Mouse (Mus musculus): ENCODE measurements around the gene Crat. TPM values are rescaled to one million over a fixed set of nuclear protein-coding genes. Genes with fewer than 3 reads are reported as not detected.

Crat gene
- polyA plus RNA-seq (2014; fragmentation: Nextera tagmentation; extraction: Ambion mirVana) = 21.5 and 27.5 TPM in 2 replicates

DNA sequence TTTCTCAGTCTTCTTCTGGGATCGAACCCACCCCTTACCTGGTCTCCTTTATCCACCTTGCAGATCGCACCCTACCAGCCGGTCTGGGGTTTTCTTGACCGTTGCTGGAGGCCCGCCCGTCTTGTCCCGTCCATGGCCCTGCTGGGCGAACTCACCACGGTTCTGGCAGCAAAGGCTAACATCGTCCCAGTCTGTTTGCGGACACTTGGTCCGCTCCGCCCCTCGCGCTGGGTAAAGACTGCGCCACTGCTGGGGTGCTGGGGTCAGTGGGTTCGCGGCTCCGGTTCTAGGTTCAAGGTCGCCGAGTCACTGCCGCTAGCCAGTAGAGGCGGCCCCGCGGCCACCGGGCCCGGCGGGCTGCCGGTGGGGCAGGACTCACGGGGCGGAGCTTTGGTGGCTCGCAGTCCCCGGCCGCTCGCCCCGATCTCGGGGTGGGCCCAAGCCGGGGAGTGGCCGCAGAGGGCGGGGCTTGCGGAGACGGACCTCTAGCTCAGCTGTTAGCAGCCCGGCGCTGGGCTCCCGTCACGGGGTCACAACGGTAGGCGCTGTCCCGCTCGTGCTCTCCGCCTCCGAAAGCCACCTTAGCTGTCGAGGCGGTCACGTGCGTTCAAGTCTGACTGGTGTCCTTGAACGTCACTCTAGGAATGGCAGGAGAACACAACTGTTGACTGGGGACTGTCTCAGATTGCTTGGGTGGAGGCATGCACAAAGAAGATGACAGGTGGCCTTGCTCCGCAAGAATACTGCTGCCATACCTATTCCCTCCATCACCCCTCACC lies at the start of gene Crat:
TSS of gene Crat (minus strand) at position 657 of the 779 bp plus-strand sequence.
- Histone ChIP-seq H3K4me2 (replicated peaks; ENCODE audit: low read depth, low read length) (peak within 1 kb of the TSS; percentile 74), H3K9me3 (ENCODE audit: control insufficient read depth, low read length) (no peaks in the 10 kb centered on the region), H3K36me3 (ENCODE audit: control insufficient read depth, insufficient read depth, low read length) (no peaks in the 10 kb centered on the region), H3K27ac (ENCODE audit: low read depth, low read length) (peak within 1 kb of the TSS; percentile 96), H3K4me1 (replicated peaks; ENCODE audit: control insufficient read depth, insufficient read depth, low read length) (peaks cover 14% of the 10 kb centered on the region; the same call in 1 of the 2 replicates), H3K27me3 (ENCODE audit: control insufficient read depth, insufficient read depth, low read length) (no peaks in the 10 kb centered on the region), H3K4me3 (ENCODE audit: low read depth, low read length) (peak within 1 kb of the TSS; percentile 88), H3K9ac (ENCODE audit: low read depth, low read length) (peak within 1 kb of the TSS; percentile 97)
- ATAC-seq (ENCODE audit: low FRiP score) (peak; percentile 92), DNase-seq (ENCODE audit: low spot score) (peak; percentile 83)
- WGBS = 1% methylated on average over 51 of the region's 58 CpGs

DNA sequence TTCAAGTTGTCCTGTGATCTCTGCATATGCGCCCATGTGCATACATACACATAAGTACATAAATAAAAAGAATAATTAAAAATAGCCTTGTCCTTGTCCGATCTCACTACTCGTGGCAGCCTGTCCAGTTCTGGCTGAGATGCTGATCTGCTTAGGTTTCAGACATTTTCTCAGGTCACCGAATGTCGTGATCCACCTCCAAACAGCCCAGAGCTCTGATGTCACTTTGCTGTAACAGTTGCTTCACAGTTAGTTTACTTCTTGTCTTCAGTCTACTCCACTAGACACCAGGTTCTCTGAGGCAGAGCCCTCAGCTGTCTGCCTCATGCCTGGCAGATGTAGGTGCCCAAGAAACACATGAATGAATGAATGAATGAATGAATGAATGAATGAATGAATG lies 48.8 kb upstream of the Crat start:
- no peak overlapping the region for H3K27ac ChIP-seq (ENCODE audit: low read depth, low read length)
- no peak overlapping the region for H3K9ac ChIP-seq (ENCODE audit: low read depth, low read length)
- H3K4me3 ChIP-seq (ENCODE audit: low read depth, low read length) = no peak overlapping the region
- ATAC-seq (ENCODE audit: low FRiP score) (no peak), DNase-seq (ENCODE audit: low spot score) (no peak)
- H3K36me3 ChIP-seq (ENCODE audit: control insufficient read depth, insufficient read depth, low read length) = no peaks in the 10 kb centered on the region
- H3K27me3 ChIP-seq (ENCODE audit: control insufficient read depth, insufficient read depth, low read length) = 0 out of 2 replicates have a peak, but pooled peaks cover 2% of the 10 kb centered on the region
- WGBS = 72% methylated on average over 5 of the region's 5 CpGs
- peaks cover 9% of the 10 kb centered on the region for H3K4me1 ChIP-seq (replicated peaks; ENCODE audit: control insufficient read depth, insufficient read depth, low read length)
- peak overlapping the region; percentile 36 for H3K4me2 ChIP-seq (replicated peaks; ENCODE audit: low read depth, low read length)
- H3K9me3 ChIP-seq (ENCODE audit: control insufficient read depth, low read length) = no peaks in the 10 kb centered on the region

DNA sequence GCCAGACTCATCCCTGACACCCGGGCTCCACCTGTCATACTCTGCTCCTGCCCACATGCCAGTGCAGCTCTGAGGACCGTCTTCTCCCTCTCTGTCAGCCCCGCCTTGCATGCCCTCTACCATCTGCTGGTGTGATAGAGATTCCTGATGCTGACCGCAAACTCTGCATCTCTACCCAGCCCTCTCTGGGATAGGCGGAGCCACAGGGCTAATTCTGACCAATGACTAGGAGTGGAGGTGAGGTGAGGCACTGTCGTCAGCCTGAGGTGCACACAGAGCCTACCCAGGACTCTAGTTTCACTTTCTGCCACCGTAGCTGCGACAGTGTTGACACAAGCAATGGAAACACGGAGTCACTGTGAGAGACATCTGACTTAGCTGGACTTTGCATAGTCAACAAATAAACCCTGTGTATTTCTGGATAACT lies 48.3 kb upstream of the Crat start:
- peak; percentile 75 for ATAC-seq (ENCODE audit: low FRiP score)
- Histone ChIP-seq H3K4me2 (replicated peaks; ENCODE audit: low read depth, low read length) (peak overlapping the region; percentile 36), H3K36me3 (ENCODE audit: control insufficient read depth, insufficient read depth, low read length) (no peaks in the 10 kb centered on the region), H3K27me3 (ENCODE audit: control insufficient read depth, insufficient read depth, low read length) (0 out of 2 replicates have a peak, but pooled peaks cover 2% of the 10 kb centered on the region), H3K27ac (ENCODE audit: low read depth, low read length) (no peak overlapping the region), H3K9me3 (ENCODE audit: control insufficient read depth, low read length) (no peaks in the 10 kb centered on the region), H3K4me3 (ENCODE audit: low read depth, low read length) (peak overlapping the region; percentile 14; the same call in 1 of the 2 replicates), H3K9ac (ENCODE audit: low read depth, low read length) (no peak overlapping the region), H3K4me1 (replicated peaks; ENCODE audit: control insufficient read depth, insufficient read depth, low read length) (peaks cover 6% of the 10 kb centered on the region)
- DNase-seq (ENCODE audit: low spot score) = peak; percentile 54
- WGBS = 3% methylated on average over 9 of the region's 9 CpGs

DNA sequence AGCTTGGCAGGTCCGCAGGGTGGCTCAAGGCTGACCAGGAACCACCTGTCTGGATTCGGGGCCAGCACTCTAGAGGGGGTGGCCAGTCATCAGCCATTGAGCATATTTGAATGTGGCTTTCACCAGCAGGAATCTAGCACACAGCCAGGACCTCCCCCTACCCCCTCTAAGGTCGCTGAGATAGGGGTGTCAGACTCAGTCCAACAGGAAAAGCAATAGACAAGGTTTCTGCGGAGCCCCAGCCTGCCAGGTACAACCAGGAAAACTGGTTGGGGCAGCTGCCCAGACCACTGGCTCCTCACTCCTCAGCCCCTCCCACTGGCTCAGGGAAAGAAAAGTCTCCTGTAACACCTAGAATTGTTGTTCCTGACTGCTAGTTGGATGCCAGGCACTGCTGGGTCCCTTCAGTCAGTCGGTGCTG lies 47.7 kb upstream of the Crat start:
- no peak overlapping the region for H3K4me3 ChIP-seq (ENCODE audit: low read depth, low read length)
- WGBS = 23% methylated on average over 5 of the region's 5 CpGs

DNA sequence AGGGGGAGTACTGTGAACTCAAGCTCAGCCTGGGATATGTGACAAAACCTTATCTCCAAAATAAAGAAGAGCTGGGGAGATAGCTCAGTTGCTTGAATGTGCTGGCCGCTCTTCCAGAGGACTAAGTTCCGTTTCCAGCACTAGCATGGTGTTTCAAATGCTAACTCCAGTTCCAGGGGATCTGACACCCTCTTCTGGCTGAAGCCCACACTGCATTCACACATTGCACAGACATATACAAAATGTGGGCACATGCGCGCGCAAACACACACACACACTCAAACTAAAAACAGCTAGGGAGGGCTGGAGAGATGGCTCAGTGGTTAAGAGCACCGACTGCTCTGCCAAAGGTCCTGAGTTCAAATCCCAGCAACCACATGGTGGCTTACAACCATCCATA lies 43.6 kb upstream of the Crat start:
- Histone ChIP-seq H3K4me1 (replicated peaks; ENCODE audit: control insufficient read depth, insufficient read depth, low read length) (peaks cover 7% of the 10 kb centered on the region), H3K36me3 (ENCODE audit: control insufficient read depth, insufficient read depth, low read length) (no peaks in the 10 kb centered on the region), H3K9ac (ENCODE audit: low read depth, low read length) (no peak overlapping the region), H3K27me3 (ENCODE audit: control insufficient read depth, insufficient read depth, low read length) (no peaks in the 10 kb centered on the region), H3K9me3 (ENCODE audit: control insufficient read depth, low read length) (no peaks in the 10 kb centered on the region), H3K27ac (ENCODE audit: low read depth, low read length) (no peak overlapping the region), H3K4me2 (replicated peaks; ENCODE audit: low read depth, low read length) (no peak overlapping the region), H3K4me3 (ENCODE audit: low read depth, low read length) (no peak overlapping the region)
- DNase-seq (ENCODE audit: low spot score) = no peak
- 86% methylated on average over 6 of the region's 6 CpGs for WGBS
- ATAC-seq (ENCODE audit: low FRiP score) = no peak

More for the DNA sequence above, 47.7 kb upstream of the Crat start:
- Histone ChIP-seq H3K9ac (ENCODE audit: low read depth, low read length) (no peak overlapping the region), H3K9me3 (ENCODE audit: control insufficient read depth, low read length) (no peaks in the 10 kb centered on the region), H3K27me3 (ENCODE audit: control insufficient read depth, insufficient read depth, low read length) (0 out of 2 replicates have a peak, but pooled peaks cover 2% of the 10 kb centered on the region), H3K36me3 (ENCODE audit: control insufficient read depth, insufficient read depth, low read length) (no peaks in the 10 kb centered on the region), H3K4me2 (replicated peaks; ENCODE audit: low read depth, low read length) (no peak overlapping the region; the same call in 1 of the 2 replicates), H3K4me1 (replicated peaks; ENCODE audit: control insufficient read depth, insufficient read depth, low read length) (peaks cover 4% of the 10 kb centered on the region), H3K27ac (ENCODE audit: low read depth, low read length) (no peak overlapping the region)
- ATAC-seq (ENCODE audit: low FRiP score) (no peak), DNase-seq (ENCODE audit: low spot score) (no peak)

DNA sequence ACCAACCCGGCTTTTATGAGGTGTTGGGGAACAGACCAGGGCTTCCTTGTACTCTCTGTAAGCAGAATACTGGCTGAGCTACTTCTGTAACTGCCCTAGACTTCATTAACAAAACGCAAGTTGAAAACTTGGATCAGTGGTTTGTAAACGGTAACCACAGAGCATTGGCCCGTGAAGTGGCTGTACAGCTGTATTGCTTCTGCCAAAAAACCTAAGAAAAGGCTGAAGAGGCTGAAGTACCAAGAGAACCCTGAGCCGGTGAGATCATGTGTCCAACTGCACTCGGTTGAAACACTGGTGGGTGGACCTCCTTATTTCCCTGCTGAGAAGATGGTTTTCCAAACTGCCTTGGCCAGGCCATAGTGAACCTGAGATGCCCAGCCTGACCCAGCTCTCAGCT lies 42.7 kb upstream of the Crat start:
- no peak overlapping the region for H3K27ac ChIP-seq (ENCODE audit: low read depth, low read length)
- no peak overlapping the region for H3K4me2 ChIP-seq (replicated peaks; ENCODE audit: low read depth, low read length)
- H3K4me3 ChIP-seq (ENCODE audit: low read depth, low read length) = no peak overlapping the region
- DNase-seq (ENCODE audit: low spot score) (no peak), ATAC-seq (ENCODE audit: low FRiP score) (no peak)
- H3K27me3 ChIP-seq (ENCODE audit: control insufficient read depth, insufficient read depth, low read length) = no peaks in the 10 kb centered on the region
- WGBS = 90% methylated on average over 6 of the region's 6 CpGs
- no peaks in the 10 kb centered on the region for H3K9me3 ChIP-seq (ENCODE audit: control insufficient read depth, low read length)
- H3K9ac ChIP-seq (ENCODE audit: low read depth, low read length) = no peak overlapping the region
- H3K4me1 ChIP-seq (replicated peaks; ENCODE audit: control insufficient read depth, insufficient read depth, low read length) = 0 out of 2 replicates have a peak, but pooled peaks cover 3% of the 10 kb centered on the region
- no peaks in the 10 kb centered on the region for H3K36me3 ChIP-seq (ENCODE audit: control insufficient read depth, insufficient read depth, low read length)

DNA sequence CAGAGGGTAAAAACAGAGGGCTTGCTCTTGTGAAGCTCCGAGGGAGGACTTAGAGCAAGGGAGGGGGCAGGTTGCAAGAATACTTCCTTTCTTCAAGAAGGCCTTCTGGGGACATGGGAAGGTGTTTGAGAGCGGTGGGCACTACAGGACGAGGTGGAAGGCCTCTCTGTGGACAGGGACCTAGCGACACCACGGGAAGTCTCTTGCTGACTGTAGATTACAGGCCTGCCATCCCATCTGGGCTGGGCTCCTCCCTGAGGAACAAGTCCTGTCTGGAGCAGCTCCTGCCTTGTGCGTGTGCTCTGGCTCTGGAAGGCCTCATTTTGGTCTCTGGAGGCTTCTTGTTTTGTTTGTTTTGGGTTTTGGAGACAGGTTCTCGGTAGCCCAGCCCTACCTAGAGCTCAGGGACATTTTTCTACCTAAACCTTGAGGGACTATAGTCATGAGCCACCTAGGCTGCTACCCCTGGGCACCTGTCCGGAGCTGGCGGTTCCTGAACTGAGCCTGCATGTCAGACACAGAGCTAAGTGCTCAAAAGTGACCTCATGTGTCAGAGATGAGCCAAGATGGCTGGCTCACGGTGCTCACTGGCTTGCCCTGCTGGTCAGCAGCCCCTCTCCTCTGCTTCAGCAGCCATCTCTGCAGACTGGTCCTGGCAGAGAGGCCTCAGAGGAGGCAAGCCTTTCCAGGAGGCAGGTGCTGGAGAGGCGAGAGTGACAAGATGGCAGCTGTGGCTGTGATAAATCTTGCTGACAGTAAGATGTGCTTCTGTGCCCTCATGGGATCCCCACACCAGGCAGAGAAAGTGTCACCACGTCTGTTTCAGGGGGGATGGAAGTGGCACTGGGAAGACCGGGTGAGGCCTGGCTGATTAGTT lies 40.7 kb upstream of the Crat start:
- Histone ChIP-seq H3K4me3 (ENCODE audit: low read depth, low read length) (no peak overlapping the region), H3K4me2 (replicated peaks; ENCODE audit: low read depth, low read length) (no peak overlapping the region), H3K27me3 (ENCODE audit: control insufficient read depth, insufficient read depth, low read length) (no peaks in the 10 kb centered on the region), H3K4me1 (replicated peaks; ENCODE audit: control insufficient read depth, insufficient read depth, low read length) (0 out of 2 replicates have a peak, but pooled peaks cover 3% of the 10 kb centered on the region), H3K9ac (ENCODE audit: low read depth, low read length) (0 out of 2 replicates have a peak overlapping the region, but pooled peaks have one; percentile 7), H3K9me3 (ENCODE audit: control insufficient read depth, low read length) (no peaks in the 10 kb centered on the region), H3K36me3 (ENCODE audit: control insufficient read depth, insufficient read depth, low read length) (no peaks in the 10 kb centered on the region), H3K27ac (ENCODE audit: low read depth, low read length) (peak overlapping the region; percentile 47)
- DNase-seq (ENCODE audit: low spot score) (no peak), ATAC-seq (ENCODE audit: low FRiP score) (no peak)
- 71% methylated on average over 13 of the region's 13 CpGs for WGBS

DNA sequence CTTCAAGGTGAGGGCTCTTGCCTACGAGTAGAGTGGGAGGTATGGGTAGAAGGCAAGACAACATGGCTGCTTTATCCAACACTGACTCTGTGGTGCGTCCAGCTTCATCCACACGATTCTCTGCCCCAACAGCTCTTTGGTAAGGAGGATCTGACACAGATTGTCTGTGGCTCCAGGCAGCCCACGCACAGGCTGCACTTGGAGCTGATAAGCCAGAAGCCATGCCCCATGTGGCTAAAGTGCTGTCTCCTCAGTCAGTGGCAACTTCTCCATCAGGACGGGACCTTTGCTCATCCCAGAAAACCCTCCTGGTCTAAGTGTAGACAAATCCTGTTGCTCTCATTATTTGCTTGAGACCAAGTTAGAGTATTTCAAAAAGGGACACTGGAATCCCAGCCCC lies 39.0 kb upstream of the Crat start:
- 82% methylated on average over 5 of the region's 5 CpGs for whole genome bisulfite sequencing
- Histone ChIP-seq H3K27ac (ENCODE audit: low read depth, low read length) (no peak overlapping the region), H3K27me3 (ENCODE audit: control insufficient read depth, insufficient read depth, low read length) (no peaks in the 10 kb centered on the region), H3K9ac (ENCODE audit: low read depth, low read length) (no peak overlapping the region), H3K36me3 (ENCODE audit: control insufficient read depth, insufficient read depth, low read length) (peaks cover 4% of the 10 kb centered on the region; the same call in 1 of the 2 replicates), H3K4me2 (replicated peaks; ENCODE audit: low read depth, low read length) (no peak overlapping the region), H3K4me3 (ENCODE audit: low read depth, low read length) (no peak overlapping the region), H3K9me3 (ENCODE audit: control insufficient read depth, low read length) (peaks cover 5% of the 10 kb centered on the region; the same call in 1 of the 2 replicates), H3K4me1 (replicated peaks; ENCODE audit: control insufficient read depth, insufficient read depth, low read length) (0 out of 2 replicates have a peak, but pooled peaks cover 3% of the 10 kb centered on the region)
- ATAC-seq (ENCODE audit: low FRiP score) = no peak
- DNase-seq (ENCODE audit: low spot score) = no peak

Measured in hindbrain, embryonic 11.5 days (tissue).